Mouse (Mus musculus): ENCODE results near the gene Orc4. TPM values are rescaled to one million over a fixed set of nuclear protein-coding genes. Genes with fewer than 3 reads are reported as not detected.

Orc4 gene
- polyA plus RNA-seq (2021; fragmentation: Nextera tagmentation) = 54.0 and 62.1 TPM in 2 replicates
- long read RNA-seq, experiment 1, full-length matches to known transcripts = 222 of 363 reads
- long read RNA-seq, experiment 1, partial matches to known transcripts = 15 of 363 reads
- long read RNA-seq, experiment 1, other reads (novel, unspliced or antisense) = 126 of 363 reads
- long read RNA-seq, experiment 2, full-length matches to known transcripts = 35 of 56 reads
- long read RNA-seq, experiment 2, partial matches to known transcripts = 6 of 56 reads
- long read RNA-seq, experiment 2, other reads (novel, unspliced or antisense) = 15 of 56 reads

DNA sequence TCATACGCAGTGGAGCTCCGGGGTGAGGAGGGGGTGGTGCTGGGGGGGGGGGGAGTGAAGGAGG, at the start of gene Orc4:
Gene Orc4, minus strand, starts transcription at position 26 of the 64 bp plus-strand sequence.

DNA sequence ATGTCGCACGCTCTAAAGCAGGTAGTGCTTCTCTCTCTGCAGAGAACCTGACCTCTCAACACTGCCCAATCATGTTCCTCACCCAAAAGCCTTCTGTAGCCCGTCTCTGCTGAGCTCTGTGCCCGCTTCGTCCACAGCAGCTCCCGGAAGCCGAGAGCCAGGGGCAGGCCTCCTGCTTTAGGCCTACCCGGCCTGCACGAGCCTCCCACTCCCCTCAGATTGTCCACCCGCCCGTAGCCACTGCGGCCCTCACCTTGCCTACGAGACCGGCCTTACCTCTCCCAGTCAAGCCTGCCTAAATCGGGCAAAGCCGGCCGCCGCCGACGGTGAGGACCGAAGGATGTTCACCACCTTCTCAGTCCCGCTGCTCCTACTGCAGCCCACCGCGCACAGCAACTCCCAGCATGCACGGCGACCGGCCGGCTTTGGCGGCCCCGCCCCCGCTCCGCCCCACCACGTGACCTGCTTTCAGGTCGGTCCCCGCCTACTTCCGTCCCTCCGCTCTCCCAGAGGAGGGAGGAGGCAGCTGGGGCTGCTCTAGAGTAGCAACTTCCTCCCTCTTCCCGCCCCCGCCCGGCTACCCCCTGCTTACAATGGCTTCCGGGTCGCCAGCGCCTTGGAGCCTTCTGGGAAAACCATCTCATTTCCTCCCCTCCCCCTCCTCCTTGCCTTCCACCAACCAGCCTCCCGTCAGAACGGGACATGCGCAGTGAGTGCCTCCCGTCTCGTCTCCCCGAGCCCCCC, 1.1 kb downstream of the Orc4 start, which contains the start of gene Mbd5:
Gene Mbd5, plus strand, starts transcription at position 668 of the 744 bp plus-strand sequence.

Other genes with a start within 250 kb of the Orc4 start
- gene Acvr2a, start 136.2 kb downstream of the Orc4 start, polyA plus RNA-seq (2021; fragmentation: Nextera tagmentation) = 9.8 and 10.3 TPM in 2 replicates
- 11.7 and 14.9 TPM in 2 replicates for gene Mbd5, start 769 bp downstream of the Orc4 start, polyA plus RNA-seq (2021; fragmentation: Nextera tagmentation)

All from left cerebral cortex, adult 6 months (tissue).